Mouse (Mus musculus) heart, embryonic 14.5 days (tissue): ENCODE results near the gene Fip1l1. TPM values are rescaled to one million over a fixed set of nuclear protein-coding genes. Genes with fewer than 3 reads are reported as not detected.

Source experiments
- ATAC-seq: fragments of 200-750 bp; cut with Nextera tagmentation; 2 replicates; pipeline ENCODE4 v1.8.0; 2017; ENCODE audit warnings: low read depth, moderate TSS enrichment; ENCODE audit not compliant: insufficient number of reproducible peaks, insufficient read depth, low FRiP score
- H3K27ac ChIP-seq, 2 experiments: fragments of 200-500 bp in 1 of 2; fragments of 300-500 bp in 1 of 2; sonication (generic) in 1 of 2; replicated peaks in 1 of 2; 2 replicates each; pipeline ENCODE4 v1.5.1; 2012 to 2014; ENCODE audit warnings: low read depth in 2 of 2, low read length in 2 of 2, control low read depth in 1 of 2, mild to moderate bottlenecking in 1 of 2, mixed read lengths in 1 of 2; ENCODE audit not compliant: control insufficient read depth in 1 of 2, insufficient read depth in 1 of 2
- H3K27me3 ChIP-seq: fragments of 300-500 bp; sonication (generic); 2 replicates; pipeline ENCODE4 v1.6.1; 2014; ENCODE audit warnings: mild to moderate bottlenecking, low read length, control low read depth; ENCODE audit not compliant: control insufficient read depth, insufficient read depth
- H3K36me3 ChIP-seq: fragments of 300-500 bp; sonication (generic); 2 replicates; pipeline ENCODE4 v1.6.1; 2014; ENCODE audit warnings: mild to moderate bottlenecking, control low read depth, low read length, mixed read lengths; ENCODE audit not compliant: control insufficient read depth, insufficient read depth
- H3K4me1 ChIP-seq, 2 experiments: fragments of 200-500 bp in 1 of 2; fragments of 300-500 bp in 1 of 2; sonication (generic) in 1 of 2; 2 replicates each; pipeline ENCODE4 v1.6.1; 2012 to 2014; ENCODE audit warnings: low read length in 2 of 2, control low read depth in 1 of 2, mixed read lengths in 1 of 2; ENCODE audit not compliant: control insufficient read depth in 2 of 2, insufficient read depth in 2 of 2
- H3K4me2 ChIP-seq: fragments of 300-500 bp; sonication (generic); 2 replicates; pipeline ENCODE4 v1.6.1; 2014; ENCODE audit warnings: mild to moderate bottlenecking, low read length
- H3K4me3 ChIP-seq, 2 experiments: fragments of 200-500 bp in 1 of 2; fragments of 300-500 bp in 1 of 2; sonication (generic) in 1 of 2; 2 replicates each; pipeline ENCODE4 v1.5.1; 2012 to 2014; ENCODE audit warnings: low read length in 2 of 2, mild to moderate bottlenecking in 2 of 2, control low read depth in 1 of 2, low read depth in 1 of 2, moderate library complexity in 1 of 2; ENCODE audit not compliant: control insufficient read depth in 1 of 2, insufficient read depth in 1 of 2
- H3K9ac ChIP-seq: fragments of 300-500 bp; sonication (generic); 2 replicates; pipeline ENCODE4 v1.6.1; 2014; ENCODE audit warnings: mild to moderate bottlenecking, low read length
- H3K9me3 ChIP-seq: fragments of 300-500 bp; sonication (generic); 2 replicates; pipeline ENCODE4 v1.6.1; 2016; ENCODE audit warnings: low read length, control low read depth; ENCODE audit not compliant: control insufficient read depth
- WGBS: fragments of 180-500 bp; shearing (Covaris S2); extraction: QIAGEN DNeasy Blood & Tissue Kit; methylation state at CpG from one replicate; pipeline ENCODE4 v1.1.7; 2014; 5-methylcytosine and 5-hydroxymethylcytosine counted together
- polyA plus RNA-seq: library from polyadenylated mRNA; unstranded; fragments of >200 nt; fragmentation: Nextera tagmentation; extraction: Ambion mirVana; gene quantifications from 2 replicates; pipeline ENCODE4 v1.2.1, GENCODE M21; 2014

Fip1l1 gene
- 56.0 and 58.4 TPM in 2 replicates for polyA plus RNA-seq

- no peaks in the 10 kb centered on the region for H3K27me3 ChIP-seq
- ATAC-seq: peak; percentile 91
- peak within 1 kb of the TSS; percentile 74 for H3K4me2 ChIP-seq
- WGBS: under 1% methylated on average over 73 of the region's 73 CpGs
- H3K9me3 ChIP-seq: no peaks in the 10 kb centered on the region
- peak within 1 kb of the TSS; percentile 77 to 86 for H3K4me3 ChIP-seq
- H3K27ac ChIP-seq: peak within 1 kb of the TSS; percentile 84 to 90
- peaks cover 19% of the 10 kb centered on the region; the same call in 1 of the 2 replicates for H3K36me3 ChIP-seq
- peaks cover 6 to 22% of the 10 kb centered on the region in 2 experiments for H3K4me1 ChIP-seq
- H3K9ac ChIP-seq: peak within 1 kb of the TSS; percentile 90
Observed at GRCm38 (mm10) chr5:74535240-74536021, at the start of gene Fip1l1. Gene Fip1l1, plus strand, starts transcription at chr5:74535449.

- H3K4me1 ChIP-seq: no peaks in the 10 kb centered on the region
- no peak overlapping the region for H3K9ac ChIP-seq
- H3K4me3 ChIP-seq: no peak overlapping the region
- no peaks in the 10 kb centered on the region for H3K9me3 ChIP-seq
- H3K4me2 ChIP-seq: no peak overlapping the region
- no peaks in the 10 kb centered on the region for H3K27me3 ChIP-seq
- H3K36me3 ChIP-seq: no peaks in the 10 kb centered on the region
- WGBS: 73% methylated on average over 3 of the region's 3 CpGs
- no peak for ATAC-seq
- H3K27ac ChIP-seq: no peak overlapping the region
Observed at GRCm38 (mm10) chr5:74492705-74493104, 42.5 kb upstream of the Fip1l1 start.

- no peak overlapping the region for H3K4me3 ChIP-seq
- H3K4me2 ChIP-seq: no peak overlapping the region
- H3K4me1 ChIP-seq: no peaks in the 10 kb centered on the region
- H3K27ac ChIP-seq: no peak overlapping the region
- H3K9me3 ChIP-seq: no peaks in the 10 kb centered on the region
- no peaks in the 10 kb centered on the region for H3K36me3 ChIP-seq
- H3K27me3 ChIP-seq: no peaks in the 10 kb centered on the region
- H3K9ac ChIP-seq: no peak overlapping the region
- no peak for ATAC-seq
Observed at GRCm38 (mm10) chr5:74511686-74512085, 23.6 kb upstream of the Fip1l1 start.

- Histone ChIP-seq H3K9ac (no peak overlapping the region), H3K4me1 (peaks cover 8 to 14% of the 10 kb centered on the region in 2 experiments), H3K4me2 (no peak overlapping the region), H3K36me3 (no peaks in the 10 kb centered on the region), H3K27me3 (no peaks in the 10 kb centered on the region), H3K4me3 (no peak overlapping the region), H3K27ac (no peak overlapping the region), H3K9me3 (no peaks in the 10 kb centered on the region)
- ATAC-seq: no peak
- WGBS: 77% methylated on average over 5 of the region's 5 CpGs
Observed at GRCm38 (mm10) chr5:74527025-74527424, 8.2 kb upstream of the Fip1l1 start.

GRCm38 (mm10) chr5:74530785-74531184, 4.5 kb upstream of the Fip1l1 start:
- no peak overlapping the region for H3K27ac ChIP-seq
- H3K4me3 ChIP-seq: peak overlapping the region; percentile 73 to 90
- H3K9me3 ChIP-seq: no peaks in the 10 kb centered on the region
- H3K9ac ChIP-seq: peak overlapping the region; percentile 69
- no peaks in the 10 kb centered on the region for H3K27me3 ChIP-seq
- WGBS: 17% methylated on average over 16 of the region's 16 CpGs
- ATAC-seq: no peak
- peak overlapping the region; percentile 86 for H3K4me2 ChIP-seq
- H3K36me3 ChIP-seq: no peaks in the 10 kb centered on the region
- peaks cover 9 to 16% of the 10 kb centered on the region in 2 experiments for H3K4me1 ChIP-seq

GRCm38 (mm10) chr5:74531630-74532280, 3.5 kb upstream of the Fip1l1 start, which contains the start of gene Scfd2:
Gene Scfd2, minus strand, starts transcription at chr5:74531759.
- ATAC-seq: peak; percentile 75
- Histone ChIP-seq H3K27ac (peak within 1 kb of the TSS; percentile 62 to 70; a peak in 3 of 4 replicates), H3K9ac (peak within 1 kb of the TSS; percentile 69), H3K4me1 (peaks cover 9 to 23% of the 10 kb centered on the region in 2 experiments), H3K4me2 (peak within 1 kb of the TSS; percentile 86), H3K27me3 (no peaks in the 10 kb centered on the region), H3K4me3 (peak within 1 kb of the TSS; percentile 73 to 90), H3K36me3 (no peaks in the 10 kb centered on the region), H3K9me3 (no peaks in the 10 kb centered on the region)
- 6% methylated on average over 35 of the region's 35 CpGs for WGBS

- peak overlapping the region; percentile 77 to 86 for H3K4me3 ChIP-seq
- H3K27me3 ChIP-seq: no peaks in the 10 kb centered on the region
- H3K36me3 ChIP-seq: peaks cover 26% of the 10 kb centered on the region
- 39% methylated on average over 12 of the region's 12 CpGs for WGBS
- H3K27ac ChIP-seq: peak overlapping the region in 1 of 2 experiments; percentile 90; a peak in 2 of 4 replicates
- peak overlapping the region; percentile 74 for H3K4me2 ChIP-seq
- ATAC-seq: no peak
- no peaks in the 10 kb centered on the region for H3K9me3 ChIP-seq
- H3K4me1 ChIP-seq: peaks cover 3 to 15% of the 10 kb centered on the region in 2 experiments; a peak in 3 of 4 replicates
- peak overlapping the region; percentile 90 for H3K9ac ChIP-seq
Observed at GRCm38 (mm10) chr5:74536180-74536947, 1.1 kb downstream of the Fip1l1 start.
